Comparison of ENCODE assay signal across 23 mouse cellular contexts in the genomic region with DNA sequence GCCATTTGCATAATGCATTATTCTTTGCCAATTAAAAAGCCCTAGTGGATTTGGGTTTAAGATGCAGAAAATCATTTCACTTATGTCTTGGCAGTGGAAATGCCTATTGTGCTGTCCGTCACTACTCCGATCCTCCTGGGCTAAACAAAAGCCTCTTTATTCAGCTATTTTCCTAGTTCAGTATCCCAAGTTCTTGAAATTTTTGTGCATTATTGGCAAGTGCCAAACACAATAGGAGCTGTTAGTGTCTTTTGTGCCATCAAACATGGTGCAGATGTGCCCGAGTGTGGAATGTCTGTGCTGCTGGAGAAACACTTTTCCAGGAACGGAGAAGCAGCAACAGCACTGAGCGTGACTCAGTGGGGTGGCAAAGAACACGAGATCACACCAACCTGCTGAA. TPM values are rescaled to one million over a fixed set of nuclear protein-coding genes. Genes with fewer than 3 reads are reported as not detected.
DNase-seq lines count a peak whose midpoint lies in the region; ATAC-seq and TF ChIP-seq lines count a peak whose summit lies in the region.
"Had no signal": no experiment of that assay in that cellular context is flagged by ENCODE, and none has a peak within 500 bp of the region (broad histone marks: within the 10 kb centered on the region; RNA-seq: fewer than 3 reads in every experiment).

No protein-coding gene starts in this region.

- no peaks in the 10 kb centered on the region for H3K27me3 ChIP-seq in forebrain, embryonic 11.5 days (ENCODE audit: control insufficient read depth, insufficient read depth, low read length)
- H3K27me3 ChIP-seq in forebrain, embryonic 10.5 days (ENCODE audit: poor library complexity, severe bottlenecking), result peaks cover 4% of the 10 kb centered on the region; the same call in 1 of the 2 replicates
- H3K27me3 ChIP-seq in midbrain, embryonic 11.5 days (ENCODE audit: control insufficient read depth, insufficient read depth, low read length), result no peaks in the 10 kb centered on the region
- H3K27me3 ChIP-seq in midbrain, postnatal 0 days (ENCODE audit: insufficient read depth, low read length), result no peaks in the 10 kb centered on the region
- H3K27me3 ChIP-seq in forebrain, embryonic 14.5 days (replicated peaks; ENCODE audit: control insufficient read depth, insufficient read depth, low read length), result no peaks in the 10 kb centered on the region
- H3K27me3 ChIP-seq in midbrain, embryonic 15.5 days (replicated peaks), result no peaks in the 10 kb centered on the region
- H3K27me3 ChIP-seq: limb, embryonic 15.5 days; lung, embryonic 15.5 days; neural tube, embryonic 15.5 days had no signal

- ATAC-seq in forebrain, embryonic 11.5 days (replicated peaks; ENCODE audit: low FRiP score), result no peak
- ATAC-seq in midbrain, embryonic 11.5 days (ENCODE audit: low FRiP score), result 0 out of 2 replicates have a peak, but pooled peaks have one; percentile 48
- ATAC-seq in midbrain, postnatal 0 days (ENCODE audit: low FRiP score), result no peak
- ATAC-seq in forebrain, embryonic 14.5 days, result peak; percentile 34; the same call in 1 of the 2 replicates
- no peak for ATAC-seq in midbrain, embryonic 15.5 days (replicated peaks)
- ATAC-seq in inflammation-experienced regulatory T-cells, adult 6 months, result no peak

- H3K4me2 ChIP-seq in forebrain, embryonic 11.5 days (ENCODE audit: low read depth, low read length, severe bottlenecking), result 0 out of 2 replicates have a peak overlapping the region, but pooled peaks have one; percentile 16
- H3K4me2 ChIP-seq in midbrain, embryonic 11.5 days, result no peak overlapping the region
- H3K4me2 ChIP-seq in midbrain, postnatal 0 days (ENCODE audit: low read depth, low read length, poor library complexity, severe bottlenecking), result no peak overlapping the region
- no peak overlapping the region for H3K4me2 ChIP-seq in forebrain, embryonic 14.5 days (ENCODE audit: low read length)
- peak overlapping the region; percentile 10; the same call in 1 of the 2 replicates for H3K4me2 ChIP-seq in midbrain, embryonic 15.5 days
- H3K4me2 ChIP-seq: limb, embryonic 15.5 days; lung, embryonic 15.5 days; neural tube, embryonic 15.5 days had no signal

- no peak overlapping the region for H3K4me3 ChIP-seq in forebrain, embryonic 11.5 days (ENCODE audit: low read depth, low read length)
- no peak overlapping the region for H3K4me3 ChIP-seq in forebrain, embryonic 10.5 days
- no peak overlapping the region for H3K4me3 ChIP-seq in midbrain, embryonic 11.5 days (ENCODE audit: low read depth, low read length)
- H3K4me3 ChIP-seq in midbrain, postnatal 0 days (ENCODE audit: low read depth, low read length), result no peak overlapping the region
- H3K4me3 ChIP-seq in forebrain, embryonic 14.5 days (ENCODE audit: low read depth, low read length), result no peak overlapping the region
- no peak overlapping the region for H3K4me3 ChIP-seq in midbrain, embryonic 15.5 days
- H3K4me3 ChIP-seq: left cerebral cortex, adult 2 months; limb, embryonic 15.5 days; lung, embryonic 15.5 days; neural tube, embryonic 15.5 days had no signal

- peaks cover 8% of the 10 kb centered on the region for H3K4me1 ChIP-seq in forebrain, embryonic 11.5 days (replicated peaks; ENCODE audit: control insufficient read depth, insufficient read depth, low read length)
- H3K4me1 ChIP-seq in forebrain, embryonic 10.5 days, result peaks cover 35% of the 10 kb centered on the region
- peaks cover 4% of the 10 kb centered on the region; the same call in 1 of the 2 replicates for H3K4me1 ChIP-seq in midbrain, embryonic 11.5 days (ENCODE audit: control insufficient read depth, insufficient read depth, low read length)
- no peaks in the 10 kb centered on the region; the same call in 1 of the 2 replicates for H3K4me1 ChIP-seq in midbrain, postnatal 0 days (ENCODE audit: insufficient read depth, low read length)
- H3K4me1 ChIP-seq in forebrain, embryonic 14.5 days (ENCODE audit: control insufficient read depth, insufficient read depth, low read length), result peaks cover 8% of the 10 kb centered on the region; the same call in 1 of the 2 replicates
- peaks cover 11% of the 10 kb centered on the region for H3K4me1 ChIP-seq in midbrain, embryonic 15.5 days
- H3K4me1 ChIP-seq: lung, embryonic 15.5 days had no signal

- no peak overlapping the region for H3K27ac ChIP-seq in forebrain, embryonic 11.5 days (ENCODE audit: low read depth, low read length)
- H3K27ac ChIP-seq in forebrain, embryonic 10.5 days, result no peak overlapping the region
- no peak overlapping the region for H3K27ac ChIP-seq in midbrain, embryonic 11.5 days (ENCODE audit: low read depth, low read length)
- H3K27ac ChIP-seq in midbrain, postnatal 0 days (ENCODE audit: low read depth, low read length), result no peak overlapping the region
- no peak overlapping the region for H3K27ac ChIP-seq in forebrain, embryonic 14.5 days (ENCODE audit: low read depth, low read length)
- H3K27ac ChIP-seq in midbrain, embryonic 15.5 days, result no peak overlapping the region
- H3K27ac ChIP-seq: left cerebral cortex, adult 2 months; limb, embryonic 15.5 days; liver, embryonic 14.5 days; lung, embryonic 15.5 days; neural tube, embryonic 15.5 days had no signal

- H3K9ac ChIP-seq in forebrain, embryonic 11.5 days (ENCODE audit: low read length), result no peak overlapping the region
- H3K9ac ChIP-seq in midbrain, embryonic 11.5 days (ENCODE audit: low read length), result no peak overlapping the region
- H3K9ac ChIP-seq in midbrain, postnatal 0 days (replicated peaks; ENCODE audit: low read length, poor library complexity, severe bottlenecking), result no peak overlapping the region
- H3K9ac ChIP-seq in forebrain, embryonic 14.5 days (ENCODE audit: low read length), result no peak overlapping the region
- no peak overlapping the region for H3K9ac ChIP-seq in midbrain, embryonic 15.5 days
- H3K9ac ChIP-seq: limb, embryonic 15.5 days; liver, embryonic 14.5 days; lung, embryonic 15.5 days; neural tube, embryonic 15.5 days had no signal

- no peak for TF ChIP-seq CTCF in midbrain, postnatal 0 days (IDR thresholded peaks at IDR 0.05)

- H3K36me3 ChIP-seq in forebrain, embryonic 11.5 days (ENCODE audit: control insufficient read depth, insufficient read depth, low read length), result no peaks in the 10 kb centered on the region
- no peaks in the 10 kb centered on the region for H3K36me3 ChIP-seq in forebrain, embryonic 10.5 days (replicated peaks)
- no peaks in the 10 kb centered on the region for H3K36me3 ChIP-seq in midbrain, embryonic 11.5 days (ENCODE audit: control insufficient read depth, insufficient read depth, low read length)
- H3K36me3 ChIP-seq in midbrain, postnatal 0 days (ENCODE audit: insufficient read depth, low read length), result no peaks in the 10 kb centered on the region
- H3K36me3 ChIP-seq in forebrain, embryonic 14.5 days (ENCODE audit: control insufficient read depth, insufficient read depth, low read length), result no peaks in the 10 kb centered on the region
- no peaks in the 10 kb centered on the region for H3K36me3 ChIP-seq in midbrain, embryonic 15.5 days (replicated peaks)
- H3K36me3 ChIP-seq: limb, embryonic 15.5 days; lung, embryonic 15.5 days; neural tube, embryonic 15.5 days had no signal

- 9% methylated on average over 6 of the region's 6 CpGs for WGBS in forebrain, embryonic 11.5 days
- 23% methylated on average over 6 of the region's 6 CpGs for WGBS in forebrain, embryonic 10.5 days
- WGBS in midbrain, embryonic 11.5 days, result 16% methylated on average over 6 of the region's 6 CpGs
- WGBS in midbrain, postnatal 0 days, result 20% methylated on average over 6 of the region's 6 CpGs
- WGBS in forebrain, embryonic 14.5 days, result 4% methylated on average over 6 of the region's 6 CpGs
- 13% methylated on average over 6 of the region's 6 CpGs for WGBS in midbrain, embryonic 15.5 days

- H3K9me3 ChIP-seq in forebrain, embryonic 11.5 days (ENCODE audit: control insufficient read depth, low read length), result no peaks in the 10 kb centered on the region
- 0 out of 2 replicates have a peak, but pooled peaks cover 2% of the 10 kb centered on the region for H3K9me3 ChIP-seq in forebrain, embryonic 10.5 days
- no peaks in the 10 kb centered on the region; the same call in 1 of the 2 replicates for H3K9me3 ChIP-seq in midbrain, embryonic 11.5 days (ENCODE audit: control insufficient read depth, low read length)
- H3K9me3 ChIP-seq in midbrain, postnatal 0 days (ENCODE audit: low read length), result no peaks in the 10 kb centered on the region
- H3K9me3 ChIP-seq in forebrain, embryonic 14.5 days (replicated peaks; ENCODE audit: control insufficient read depth, low read length), result no peaks in the 10 kb centered on the region
- H3K9me3 ChIP-seq in midbrain, embryonic 15.5 days, result no peaks in the 10 kb centered on the region
- H3K9me3 ChIP-seq: limb, embryonic 15.5 days; lung, embryonic 15.5 days; neural tube, embryonic 15.5 days had no signal

- no peak for DNase-seq in forebrain, embryonic 11.5 days (ENCODE audit: low spot score)
- no peak for DNase-seq in forebrain, embryonic 10.5 days (ENCODE audit: extremely low spot score, low spot score)
- no peak for DNase-seq in midbrain, embryonic 11.5 days (ENCODE audit: low spot score, missing footprints)
- DNase-seq in midbrain, postnatal 0 days (ENCODE audit: low spot score), result no peak
- peak; percentile 56 for DNase-seq in forebrain, embryonic 14.5 days (ENCODE audit: low spot score)
- no peak for DNase-seq in embryo, embryonic 10.5 days (ENCODE audit: low spot score)
- DNase-seq: adrenal gland, postnatal 36 days; cerebellum, adult 11 months; cerebellum, adult 9-11 months; gastrocnemius, postnatal 36 days; heart, postnatal 4 days; kidney, adult 8-10 months; kidney, postnatal 10 days; left cerebral cortex, postnatal 4 days; lung, postnatal 4 days; thymus, adult 18-20 months had no signal

RNA-seq across cellular contexts. Expression of a gene that starts 2.4 kb away (rescaled TPM):
- polyA plus RNA-seq in forebrain, embryonic 11.5 days (2014; fragmentation: Nextera tagmentation; extraction: Ambion mirVana), result 519 and 560 TPM in 2 replicates
- 510 and 526 TPM in 2 replicates for polyA plus RNA-seq in forebrain, embryonic 10.5 days (2016; fragmentation: Nextera tagmentation; extraction: Ambion mirVana)
- 560 and 573 TPM in 2 replicates for polyA plus RNA-seq in midbrain, embryonic 11.5 days (2014; fragmentation: Nextera tagmentation; extraction: Ambion mirVana)
- 452 and 511 TPM in 2 replicates for total RNA-seq in midbrain, postnatal 0 days (2014; rRNA removed)
- 674 and 710 TPM in 2 replicates for polyA plus RNA-seq in midbrain, postnatal 0 days (2015; fragmentation: Nextera tagmentation; extraction: Ambion mirVana)
- polyA plus RNA-seq in forebrain, embryonic 14.5 days (2014; fragmentation: Nextera tagmentation; extraction: Ambion mirVana), result 545 and 577 TPM in 2 replicates
- polyA plus RNA-seq in midbrain, embryonic 15.5 days (2015; fragmentation: Nextera tagmentation; extraction: Ambion mirVana), result 591 and 622 TPM in 2 replicates
- polyA plus RNA-seq in inflammation-experienced regulatory T-cells, adult 6 months (2017; shearing (Covaris generic)), result 10 to 100 TPM; 45.4 to 48.2 (median 47.7) TPM

Comparison
In these comparisons a context has a peak if more than half of its experiments do, and no peak if none do; other contexts are left out.
1. ATAC-seq: peak in midbrain, embryonic 11.5 days (single experiment) and forebrain, embryonic 14.5 days (single experiment); none in forebrain, embryonic 11.5 days (single experiment), midbrain, postnatal 0 days (single experiment), midbrain, embryonic 15.5 days (single experiment) and inflammation-experienced regulatory T-cells, adult 6 months (single experiment).
2. H3K4me2 ChIP-seq: peak in forebrain, embryonic 11.5 days (single experiment) and midbrain, embryonic 15.5 days (single experiment); none in midbrain, embryonic 11.5 days (single experiment), midbrain, postnatal 0 days (single experiment) and forebrain, embryonic 14.5 days (single experiment).
3. RNA of a gene that starts 2.4 kb away (polyA plus RNA-seq): 674 to 710 TPM in midbrain, postnatal 0 days, 591 to 622 TPM in midbrain, embryonic 15.5 days, 545 to 577 TPM in forebrain, embryonic 14.5 days, 560 to 573 TPM in midbrain, embryonic 11.5 days, 519 to 560 TPM in forebrain, embryonic 11.5 days and 510 to 526 TPM in forebrain, embryonic 10.5 days; 45.4 to 48.2 TPM in inflammation-experienced regulatory T-cells, adult 6 months; every median in the first group is over 10 times any median in the second.